Mouse (Mus musculus) MEL-GATA-1-ER (cell line): ENCODE data around the gene Pex6.

Experiments
- DNase-seq: peaks from one replicate; pipeline ENCODE4 v3.0.0-alpha.2; 2012; ENCODE audit warnings: low read depth; ENCODE audit errors: extremely low read depth

The Pex6 gene

DNA sequence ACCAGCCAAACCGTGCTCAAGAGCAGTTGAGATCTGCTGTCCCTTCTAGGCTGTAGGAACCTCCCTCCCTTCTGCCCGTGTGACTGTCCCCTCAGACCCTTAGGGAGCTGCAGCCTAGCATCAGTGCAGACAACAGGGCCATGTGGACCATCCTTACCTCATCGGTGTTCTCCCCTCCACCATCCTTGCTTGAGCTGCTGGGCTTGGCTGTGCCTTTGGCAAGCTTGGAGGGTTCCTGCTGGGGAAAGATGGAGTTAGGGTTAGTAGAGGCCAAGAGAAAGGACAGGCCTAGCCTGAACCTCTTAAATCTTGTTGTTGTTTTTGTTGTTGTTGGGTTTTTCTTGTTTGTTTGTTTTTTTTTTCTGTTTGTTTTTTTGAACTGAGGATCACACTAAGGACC is 11.4 kb upstream of the Pex6 start:
- no peak for DNase-seq

DNA sequence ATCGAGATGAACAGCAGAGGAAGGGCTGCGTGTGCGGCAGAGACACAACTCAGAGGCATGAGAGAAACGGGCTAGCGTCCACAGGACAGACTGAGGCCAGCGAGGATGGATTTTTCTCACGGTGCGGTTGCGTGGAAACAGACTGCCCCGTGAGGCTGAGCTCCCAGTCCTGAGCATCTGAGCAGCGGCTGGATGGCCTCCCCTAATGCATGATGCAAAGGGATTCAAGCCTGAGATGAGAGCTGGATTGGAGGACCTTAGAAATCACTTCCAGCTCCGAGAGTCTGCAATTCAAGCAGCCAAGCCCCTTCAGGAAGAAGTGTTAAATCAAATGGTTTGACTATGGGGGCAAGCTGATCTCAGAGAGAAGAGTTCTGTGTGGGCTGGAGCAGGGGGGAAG is 9.8 kb upstream of the Pex6 start:
- no peak for DNase-seq

DNA sequence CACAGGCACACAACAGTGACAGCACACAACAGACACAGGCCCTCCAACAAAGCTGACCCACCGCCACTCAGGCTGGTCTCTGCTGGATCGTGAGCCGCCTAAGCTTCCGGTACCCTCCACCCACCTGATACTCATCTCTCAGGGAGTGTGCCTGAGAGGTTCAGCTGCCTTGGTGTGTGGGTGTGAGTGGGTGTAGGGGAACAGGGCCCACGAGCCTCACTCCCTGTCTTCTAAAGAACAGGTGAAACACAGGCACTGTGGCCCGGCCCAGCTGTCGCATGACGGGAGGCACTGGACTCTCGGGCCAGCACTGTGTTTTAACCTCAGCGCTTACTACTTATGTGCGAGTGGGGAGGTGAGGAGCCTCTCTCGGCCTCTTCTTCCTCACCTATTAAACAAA is 9.2 kb upstream of the Pex6 start:
- no peak for DNase-seq

DNA sequence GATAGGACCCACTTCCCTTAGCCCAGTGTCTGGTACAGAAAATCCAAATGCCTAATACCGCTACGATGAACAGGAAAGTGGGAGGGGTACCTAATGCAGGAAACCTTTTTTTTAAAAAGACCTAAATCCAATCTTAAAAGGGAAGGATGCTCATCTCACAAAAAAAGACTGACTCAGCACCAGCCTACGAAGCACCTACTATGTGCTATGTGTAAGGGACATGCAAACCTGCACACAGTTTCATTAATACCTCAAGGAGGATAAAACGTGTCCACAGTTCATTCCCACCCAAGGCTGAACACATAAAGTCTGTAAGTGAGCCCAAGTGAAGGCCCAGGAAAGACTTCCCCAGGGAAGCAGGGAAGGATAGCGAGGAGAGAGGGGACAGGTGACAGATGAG is 8.8 kb upstream of the Pex6 start:
- DNase-seq: no peak

DNA sequence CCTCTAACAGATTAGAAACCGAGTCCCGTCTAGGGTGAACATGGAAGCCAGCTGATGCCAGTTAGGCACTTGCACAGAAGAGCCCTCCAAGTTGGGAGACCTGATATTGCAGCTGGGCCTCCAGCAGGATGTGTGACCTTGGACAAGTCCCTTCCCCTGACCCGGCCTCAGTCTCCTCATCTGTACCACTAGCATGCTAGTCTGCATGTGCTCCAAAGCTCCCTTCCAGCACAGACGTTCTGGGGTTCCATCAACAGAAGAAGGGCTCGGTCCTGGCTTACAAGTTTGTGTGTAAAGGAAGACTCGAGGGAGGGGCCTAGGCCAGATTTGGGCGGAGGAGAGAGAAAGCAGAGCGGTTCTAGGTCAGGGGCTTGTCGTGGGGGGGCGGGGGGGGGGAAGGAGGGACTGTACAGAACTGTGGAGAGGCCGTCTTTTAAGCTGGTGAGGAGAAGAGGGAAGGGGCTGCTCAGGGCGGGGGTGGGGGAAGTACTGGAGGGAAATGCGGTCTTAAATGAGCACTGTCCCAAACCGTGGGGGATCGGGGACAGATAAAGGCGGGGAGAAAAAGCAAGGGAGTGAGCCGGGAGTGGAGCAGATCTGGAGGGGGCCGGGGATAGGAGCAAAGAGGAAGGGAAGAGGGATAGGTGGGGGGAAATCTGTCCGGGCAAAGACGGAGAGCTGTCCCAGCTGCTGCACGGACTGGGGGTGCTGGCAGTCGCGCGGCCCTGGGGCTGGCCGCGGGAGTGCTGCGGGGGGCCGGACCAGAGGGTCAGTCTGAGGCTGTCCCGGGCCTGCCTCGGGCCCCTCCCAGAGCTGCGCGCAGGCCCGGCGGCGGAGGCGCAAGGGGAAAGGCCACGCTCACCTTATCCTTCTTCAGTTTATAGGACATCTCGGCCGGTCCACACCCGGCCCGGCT is 7.0 kb upstream of the Pex6 start:
- DNase-seq: no peak

DNA sequence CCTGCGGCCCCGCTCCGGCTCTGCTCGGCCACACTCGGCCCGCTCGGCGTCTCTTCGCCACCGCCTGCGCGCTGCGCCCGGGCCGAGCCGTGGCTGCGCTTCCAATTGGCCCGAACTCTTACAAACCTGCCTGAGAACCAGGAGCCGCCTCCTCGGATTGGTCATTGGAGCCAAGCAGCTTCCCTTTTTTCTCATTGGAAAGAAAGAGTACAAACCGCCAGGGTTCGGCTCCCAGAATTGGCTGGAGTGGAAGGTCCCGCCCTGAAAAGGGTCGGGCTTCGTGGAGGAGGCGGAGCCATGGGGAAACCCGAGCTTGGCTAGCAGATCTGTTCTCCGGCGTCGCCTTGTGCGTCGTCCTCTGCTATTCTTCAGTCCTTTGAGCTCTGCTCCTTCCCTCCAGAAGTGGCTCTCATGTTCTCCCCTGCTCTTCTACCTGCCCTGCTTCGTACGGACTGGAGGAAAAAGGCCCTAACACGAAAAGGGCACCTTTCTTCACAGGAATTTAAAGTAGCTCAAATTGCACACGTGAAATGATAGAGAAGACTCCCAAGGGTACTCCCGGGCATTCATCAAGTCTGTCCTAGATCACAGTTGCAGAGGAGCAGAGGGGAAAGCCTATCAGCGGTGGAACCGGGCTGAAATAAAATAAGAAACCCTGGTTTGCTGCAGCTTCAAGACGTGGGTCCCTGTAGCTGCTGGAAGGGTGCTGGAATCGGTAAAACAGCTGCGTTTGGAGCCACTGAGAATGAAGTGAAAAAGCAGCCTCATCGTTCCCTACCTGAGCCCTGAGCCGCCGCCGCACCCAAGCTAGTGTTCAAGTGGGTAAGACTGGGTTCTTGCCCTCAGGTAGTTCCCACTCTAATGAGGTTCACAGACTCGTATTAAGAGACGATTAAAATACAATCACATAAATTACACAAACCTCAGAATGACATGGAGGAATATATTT is 6.1 kb upstream of the Pex6 start, which contains the start of gene Ppp2r5d:
TSS of gene Ppp2r5d (minus strand) at position 225 of the 949 bp plus-strand sequence.
- peak; percentile 98 for DNase-seq

DNA sequence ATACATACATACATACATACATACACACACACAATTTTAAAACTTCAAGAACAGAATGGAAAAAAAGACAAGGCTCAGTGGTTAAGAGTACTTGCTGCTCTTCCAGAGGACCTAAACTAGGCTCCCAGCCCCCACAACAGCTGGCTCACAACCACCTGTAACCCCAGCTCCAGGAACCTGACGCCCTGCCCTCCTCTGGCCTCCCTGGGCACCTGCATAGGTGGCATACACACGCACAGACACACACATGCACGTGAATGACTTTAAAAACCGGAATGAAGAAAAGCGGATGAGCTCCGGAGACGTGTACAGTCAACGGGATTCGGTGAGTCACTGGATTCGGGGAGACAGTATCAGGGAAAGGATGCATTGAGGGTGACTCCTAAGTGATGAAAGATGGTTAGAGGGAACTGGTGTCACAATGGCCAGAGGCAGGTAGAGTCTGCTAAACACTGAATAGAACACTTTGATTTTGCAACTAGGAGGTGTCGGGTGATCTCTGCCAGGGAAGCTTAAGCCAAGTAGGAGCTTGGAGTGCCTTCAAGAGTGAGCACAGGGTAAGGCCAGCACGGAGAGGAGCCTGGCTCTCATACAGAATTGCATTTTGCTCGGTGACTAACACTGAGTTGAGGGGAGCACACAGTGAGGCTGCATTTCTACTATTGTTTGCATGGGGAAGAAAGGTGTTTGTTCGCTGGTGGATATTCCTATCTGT is 4.7 kb upstream of the Pex6 start:
- no peak for DNase-seq

DNA sequence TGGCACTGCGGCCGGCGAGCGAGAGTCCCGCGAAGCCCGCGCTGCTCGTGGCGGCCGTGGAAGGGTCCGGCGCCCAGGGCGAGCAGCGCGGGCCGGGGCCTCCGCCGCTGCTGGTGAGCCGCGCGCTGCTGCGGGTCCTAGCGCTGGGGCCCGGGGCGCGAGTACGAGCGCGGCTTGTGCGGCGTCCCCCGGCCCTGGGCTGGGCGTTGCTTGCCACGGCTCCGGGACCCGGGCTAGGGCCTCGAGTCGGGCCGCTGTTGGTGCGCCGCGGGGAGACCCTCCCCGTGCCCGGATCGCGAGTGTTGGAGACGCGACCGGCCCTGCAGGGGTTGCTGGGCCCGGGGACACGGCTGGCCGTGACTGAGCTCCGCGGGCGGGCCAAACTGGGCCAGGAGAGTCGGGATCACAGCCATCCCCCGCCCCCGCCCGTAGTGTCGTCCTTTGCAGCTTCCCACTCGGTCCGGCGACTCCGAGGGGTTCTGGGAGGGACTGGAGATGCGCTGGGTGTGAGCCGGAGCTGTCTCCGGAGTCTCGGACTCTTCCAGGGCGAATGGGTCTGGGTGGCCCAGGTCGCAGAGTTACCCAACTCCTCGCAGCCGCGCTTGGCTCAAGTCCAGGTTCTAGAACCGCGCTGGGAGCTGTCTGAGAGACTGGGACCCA is 479 bp downstream of the Pex6 start:
- no peak for DNase-seq

DNA sequence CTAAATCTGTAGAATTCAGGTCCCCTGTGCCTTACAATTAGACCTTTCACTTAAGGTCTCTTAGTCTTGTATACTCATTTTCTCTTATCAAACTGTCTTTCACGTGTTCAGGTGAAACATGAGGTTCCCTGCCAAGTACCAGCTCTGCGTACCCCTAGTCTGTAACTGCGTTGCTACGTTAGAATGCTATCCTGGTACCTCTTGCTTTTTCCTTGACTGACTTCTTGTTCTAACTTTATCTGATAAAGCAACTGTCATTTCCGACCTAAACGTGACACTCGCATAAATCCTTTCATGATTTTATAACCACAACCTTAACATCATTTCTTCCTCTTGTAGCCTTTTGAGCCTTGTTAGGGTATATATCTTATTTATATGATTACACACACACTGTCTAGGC is 1.2 kb downstream of the Pex6 start:
- DNase-seq: peak; percentile 23

DNA sequence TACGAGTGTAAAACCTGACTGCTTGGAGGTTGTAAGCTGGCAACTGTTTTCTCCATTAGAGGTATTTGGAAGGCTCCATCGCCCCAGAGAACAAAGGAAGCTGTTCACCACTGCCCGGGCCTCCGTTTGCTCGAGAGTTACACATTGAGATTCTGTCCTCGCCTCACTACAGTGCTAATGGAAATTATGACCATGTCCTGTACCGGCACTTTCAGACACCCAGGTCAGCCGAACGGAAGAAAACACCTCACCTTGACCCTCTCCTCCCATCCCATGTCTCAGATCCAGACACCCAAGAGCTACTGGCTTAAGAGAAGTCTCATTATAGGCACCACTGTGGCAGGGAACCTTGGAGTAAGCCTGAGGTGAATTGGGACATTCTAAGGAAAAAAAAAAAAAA is 2.6 kb downstream of the Pex6 start:
- DNase-seq: no peak

DNA sequence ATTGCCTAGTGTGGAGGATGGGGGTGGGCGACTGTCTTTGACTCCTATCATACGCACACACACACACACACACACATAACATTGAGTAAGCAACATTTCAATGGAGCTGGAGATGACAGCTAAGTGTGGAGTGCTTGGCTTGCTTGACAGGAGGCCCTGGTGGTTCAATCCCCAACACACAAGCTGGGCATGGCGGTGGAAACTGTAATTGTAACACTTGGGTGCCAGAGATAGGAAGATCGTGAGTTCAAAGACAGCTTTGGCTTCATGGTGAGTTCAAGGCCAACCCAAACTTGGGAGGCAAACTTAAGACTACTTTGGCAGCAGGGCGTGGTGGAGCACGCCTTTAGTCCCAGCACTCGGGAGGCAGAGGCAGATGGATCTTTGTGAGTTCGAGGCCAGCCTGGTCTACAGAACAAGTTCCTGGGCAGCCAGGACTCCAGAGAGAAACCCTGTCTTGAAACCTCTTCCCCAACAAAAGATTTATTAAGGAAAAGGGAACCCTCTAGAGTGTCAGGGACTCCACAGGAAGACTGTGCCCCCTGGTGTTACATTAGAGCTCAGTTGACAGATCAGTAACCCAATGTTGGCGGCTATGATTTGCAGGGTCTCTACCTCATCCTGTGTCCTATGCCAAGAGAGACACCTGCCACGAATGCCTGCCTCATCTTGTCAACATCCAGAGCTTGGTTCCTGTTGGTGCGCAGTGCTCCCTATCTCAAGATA is 3.7 kb downstream of the Pex6 start:
- DNase-seq: no peak

DNA sequence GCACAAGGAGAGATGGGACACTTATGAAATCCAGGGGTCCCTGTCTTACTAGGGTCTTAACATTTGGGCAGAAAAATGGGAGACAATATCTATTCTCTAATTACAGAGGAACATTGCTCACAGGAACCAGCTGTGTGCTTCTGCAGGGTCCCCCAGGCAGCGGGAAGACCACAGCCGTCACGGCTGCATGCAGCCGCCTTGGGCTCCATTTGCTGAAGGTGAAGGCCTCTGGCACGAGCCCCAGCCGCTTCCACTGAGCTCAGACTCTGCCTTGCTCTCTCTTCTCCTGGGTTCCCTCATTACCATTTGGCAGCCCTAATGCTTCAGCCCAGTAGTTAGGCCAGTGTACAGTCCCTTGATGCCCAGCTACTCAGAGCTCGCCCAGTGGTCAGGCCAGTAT is 9.8 kb downstream of the Pex6 start:
- DNase-seq: no peak

DNA sequence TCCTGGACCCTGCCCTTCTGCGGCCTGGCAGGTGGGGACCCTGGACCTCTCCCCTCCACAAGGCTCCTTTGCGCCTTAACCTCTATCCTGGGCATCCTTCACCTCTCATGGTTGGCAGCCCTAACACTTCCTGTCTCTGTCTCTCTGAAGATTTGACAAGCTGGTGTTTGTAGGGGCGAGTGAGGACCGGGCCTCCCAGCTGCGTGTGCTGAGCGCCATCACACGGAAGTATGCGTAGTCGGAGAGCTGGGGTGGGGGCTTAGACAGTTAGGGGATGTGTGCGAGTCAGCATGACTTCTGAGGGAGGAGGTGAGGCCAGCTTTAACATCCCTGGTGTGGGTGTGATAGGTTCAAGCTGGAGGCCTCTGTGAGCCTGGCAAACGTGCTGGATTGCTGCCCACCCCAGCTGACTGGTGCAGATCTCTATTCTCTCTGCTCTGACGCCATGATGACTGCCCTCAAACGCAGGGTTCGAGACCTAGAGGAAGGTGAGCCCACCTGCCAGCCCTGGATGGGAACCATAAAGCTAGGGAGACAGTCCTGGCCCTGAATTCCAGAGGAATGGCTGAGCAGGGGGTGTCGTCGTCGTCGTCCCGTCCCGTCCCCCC is 13.3 kb downstream of the Pex6 start:
- no peak for DNase-seq

DNA sequence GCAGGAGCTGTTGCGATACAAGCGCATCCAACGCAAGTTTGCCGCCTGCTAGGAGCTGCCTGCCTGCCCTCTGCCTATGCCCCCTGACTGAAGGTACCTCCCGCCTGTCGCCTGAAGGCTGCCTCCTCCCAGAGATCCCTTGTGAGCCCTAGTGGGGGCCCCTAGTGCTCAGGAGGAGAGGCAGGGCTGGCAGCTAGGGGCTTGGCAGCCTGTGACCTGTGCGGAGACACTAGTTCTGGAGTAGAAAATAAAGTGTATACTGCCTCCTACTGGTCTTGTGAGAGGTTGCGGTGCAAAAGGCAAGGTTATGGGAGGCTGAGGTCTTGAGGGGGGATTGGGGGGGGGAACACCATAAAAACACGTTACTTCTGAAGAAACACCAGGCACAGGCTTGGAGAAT is 14.0 kb downstream of the Pex6 start:
- DNase-seq: no peak

DNA sequence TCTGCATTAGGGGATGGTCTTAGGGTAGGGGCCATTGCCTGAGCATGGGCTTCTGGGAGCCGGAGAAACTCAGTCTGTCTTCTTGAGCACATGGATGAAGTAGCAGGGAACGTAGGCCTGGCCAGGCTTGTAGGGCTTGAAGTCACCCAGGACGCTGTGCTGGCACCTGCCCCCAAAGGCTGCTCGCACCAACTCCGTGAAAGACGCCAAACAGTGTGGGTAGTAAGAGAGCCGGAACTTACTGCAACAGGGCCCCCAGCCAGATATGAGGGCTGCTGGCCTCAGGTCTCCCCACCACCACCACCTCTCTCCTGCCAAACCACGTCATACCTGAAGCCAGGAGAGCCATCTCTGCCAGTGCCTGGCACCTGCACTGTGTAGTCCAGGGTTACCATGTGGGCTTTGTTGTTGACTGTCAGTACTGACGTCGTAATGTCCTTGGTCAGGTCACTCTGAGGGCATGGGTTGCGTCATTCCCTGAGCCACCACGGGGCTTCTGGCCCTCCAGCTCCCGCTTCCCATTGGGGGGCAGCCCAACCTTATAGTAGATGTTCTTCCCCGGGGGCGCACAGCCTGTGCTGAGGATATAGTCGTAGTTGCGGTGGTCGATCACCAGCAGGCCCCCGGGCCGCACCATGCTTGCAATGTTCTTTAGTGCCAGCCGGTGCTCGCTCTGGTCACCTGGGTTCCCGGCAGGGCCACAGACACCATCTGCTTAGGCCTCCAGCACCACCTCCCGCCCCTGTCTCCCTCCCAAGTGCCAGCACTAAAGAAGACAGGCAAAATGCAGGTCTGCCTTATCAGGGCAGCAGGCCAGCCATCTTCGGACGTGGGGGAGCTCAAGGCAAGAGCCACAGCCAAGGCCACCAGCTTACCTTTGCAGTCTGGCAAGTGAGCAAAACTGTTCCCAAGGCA is 14.7 kb downstream of the Pex6 start:
- no peak for DNase-seq

DNA sequence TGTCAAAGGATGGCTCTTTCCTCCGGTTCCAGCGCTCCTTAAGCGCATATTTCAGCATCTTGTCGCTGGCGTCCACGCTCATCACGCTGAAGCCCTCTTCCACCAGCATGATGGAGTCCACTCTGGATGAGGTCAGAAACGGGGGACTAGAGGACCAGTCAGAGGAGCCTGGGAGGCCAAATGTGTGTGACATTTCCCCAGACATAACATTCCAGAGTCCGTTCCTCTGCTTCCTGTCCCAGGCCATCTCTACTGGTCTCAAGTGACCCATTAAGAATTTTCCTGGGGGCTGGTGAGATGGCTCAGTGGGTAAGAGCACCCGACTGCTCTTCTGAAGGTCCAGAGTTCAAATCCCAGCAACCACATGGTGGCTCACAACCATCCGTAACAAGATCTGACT is 16.0 kb downstream of the Pex6 start:
- DNase-seq: no peak

DNA sequence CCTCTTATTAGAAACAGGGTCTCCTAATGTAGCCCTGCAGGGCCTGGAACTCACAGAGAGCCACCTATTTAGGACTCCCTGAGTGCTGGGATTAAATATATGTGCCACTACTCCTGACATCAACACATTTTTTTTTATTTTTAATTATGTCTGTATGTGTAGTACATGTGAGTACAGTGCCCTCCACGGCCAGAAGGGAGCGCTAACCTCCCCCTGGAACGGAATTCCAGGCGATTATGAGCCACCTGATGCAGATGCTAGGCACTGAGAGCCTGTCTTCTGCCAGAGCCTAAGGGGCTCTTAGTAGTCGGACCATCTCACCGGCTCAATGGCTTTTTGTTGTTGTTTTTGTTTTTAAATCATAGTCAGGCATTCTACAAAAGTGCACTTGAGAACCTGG is 16.8 kb downstream of the Pex6 start:
- no peak for DNase-seq

DNA sequence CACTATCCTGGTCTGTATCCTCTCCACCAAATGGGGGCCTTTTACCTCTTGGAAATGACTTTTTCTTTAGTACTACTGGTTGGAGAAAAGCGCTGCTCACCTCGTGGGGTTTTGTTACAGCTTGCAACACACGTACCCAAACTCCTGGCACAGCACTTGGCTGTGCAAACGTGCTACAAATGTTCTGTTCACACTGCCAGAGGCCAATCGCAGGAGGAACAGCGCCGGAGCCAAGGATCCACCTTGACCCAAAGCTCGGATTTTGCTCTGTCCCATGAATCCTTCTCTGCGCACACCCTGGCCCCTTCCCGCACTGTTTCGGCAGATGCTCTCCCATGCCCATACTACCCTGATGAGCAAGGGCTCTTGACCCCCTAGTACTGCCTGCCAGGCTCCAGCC is 17.2 kb downstream of the Pex6 start:
- DNase-seq: no peak

DNA sequence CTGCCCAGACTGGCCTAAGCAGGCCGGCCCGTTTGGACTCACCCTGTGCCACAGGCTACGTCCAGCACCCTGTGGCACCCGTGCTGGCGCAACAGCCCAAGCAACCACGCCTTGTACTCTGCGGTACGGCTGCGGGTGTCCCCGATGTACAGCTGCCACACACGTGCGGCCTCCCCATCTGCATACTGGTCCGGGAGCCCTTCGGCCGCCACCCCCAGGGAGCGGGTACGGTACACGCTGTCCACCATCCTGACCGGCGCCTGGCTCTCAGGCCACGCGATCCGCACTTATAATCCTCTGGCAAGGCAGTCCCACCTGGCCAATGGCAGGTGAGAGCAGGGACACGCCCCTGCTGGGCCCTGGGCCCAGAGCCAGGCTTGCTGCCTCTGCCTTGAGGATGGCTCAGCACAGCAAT is 17.6 kb downstream of the Pex6 start, which contains the start of gene Gnmt:
TSS of gene Gnmt (minus strand) at position 265 of the 415 bp plus-strand sequence.
- DNase-seq: no peak
